Mouse (Mus musculus) urinary bladder, postnatal 0 days (tissue): ENCODE data around the gene Nfkbid. TPM values are rescaled to one million over a fixed set of nuclear protein-coding genes. Genes with fewer than 3 reads are reported as not detected.

Source experiments
- polyA plus RNA-seq: library from polyadenylated mRNA; unstranded; fragments of >200 nt; fragmentation: Nextera tagmentation; extraction: Ambion mirVana; gene quantifications from 2 replicates; pipeline ENCODE4 v1.2.1, GENCODE M21; 2015

The Nfkbid gene
- polyA plus RNA-seq = 0.84 and 1.4 TPM in 2 replicates

GRCm38 (mm10) chr7:30421175-30421889 is at the start of gene Nfkbid:
Nfkbid (plus strand) TSS chr7:30421732.

GRCm38 (mm10) chr7:30413596-30413995 is 7.9 kb upstream of the Nfkbid start, which contains the start of gene Tyrobp:
Tyrobp (plus strand) TSS chr7:30413760.

GRCm38 (mm10) chr7:30419561-30420499 is 1.7 kb upstream of the Nfkbid start, which contains the start of gene Hcst:
Hcst (minus strand) TSS chr7:30419854.

GRCm38 (mm10) chr7:30444971-30445751 is 23.6 kb downstream of the Nfkbid start, which contains the start of gene Aplp1:
Aplp1 (minus strand) TSS chr7:30445535.

GRCm38 (mm10) chr7:30457629-30458330 is 36.2 kb downstream of the Nfkbid start, which contains the start of the genes Kirrel2 and Nphs1:
Kirrel2 (minus strand) TSS chr7:30457690.
Nphs1 (plus strand) TSS chr7:30458315.

Other genes with a start within 250 kb of the Nfkbid start
- 21.7 and 23.2 TPM in 2 replicates for gene Cox7a1, start 237.6 kb upstream of the Nfkbid start, polyA plus RNA-seq
- gene Capns1, start 222.9 kb upstream of the Nfkbid start, polyA plus RNA-seq = 152 and 156 TPM in 2 replicates
- 74.1 and 98.9 TPM in 2 replicates for gene Polr2i, start 189.8 kb upstream of the Nfkbid start, polyA plus RNA-seq
- 151 and 152 TPM in 2 replicates for gene Tbcb, start 189.5 kb upstream of the Nfkbid start, polyA plus RNA-seq
- not detected in 2 replicates for gene Ovol3, start 186.0 kb upstream of the Nfkbid start, polyA plus RNA-seq
- 0.35 and 0.42 TPM in 2 replicates for gene Thap8, start 141.6 kb upstream of the Nfkbid start, polyA plus RNA-seq
- 1.8 and 3.0 TPM in 2 replicates for gene Wdr62, start 141.3 kb upstream of the Nfkbid start, polyA plus RNA-seq
- gene Clip3, start 130.0 kb upstream of the Nfkbid start, polyA plus RNA-seq = 13.0 and 13.9 TPM in 2 replicates
- 44.3 and 50.6 TPM in 2 replicates for gene Alkbh6, start 113.0 kb upstream of the Nfkbid start, polyA plus RNA-seq
- 3.8 and 4.1 TPM in 2 replicates for gene Syne4, start 106.9 kb upstream of the Nfkbid start, polyA plus RNA-seq
- not detected in 2 replicates for gene E130208F15Rik, start 100.0 kb upstream of the Nfkbid start, polyA plus RNA-seq
- gene Sdhaf1, start 97.8 kb upstream of the Nfkbid start, polyA plus RNA-seq = 15.7 and 16.6 TPM in 2 replicates
- 2.8 and 3.7 TPM in 2 replicates for gene Lrfn3, start 59.0 kb upstream of the Nfkbid start, polyA plus RNA-seq
- 74.3 and 230 TPM in 2 replicates for gene Tyrobp, start 8.0 kb upstream of the Nfkbid start, polyA plus RNA-seq
- 2.4 and 10.2 TPM in 2 replicates for gene Hcst, start 1.9 kb upstream of the Nfkbid start, polyA plus RNA-seq
- 8.7 and 9.1 TPM in 2 replicates for gene Aplp1, start 23.8 kb downstream of the Nfkbid start, polyA plus RNA-seq
- gene Kirrel2, start 36.0 kb downstream of the Nfkbid start, polyA plus RNA-seq = not detected in 2 replicates
- gene Nphs1, start 36.6 kb downstream of the Nfkbid start, polyA plus RNA-seq = 0.12 TPM in 1 of 2 replicates, not detected in the other
- 0.21 and 0.36 TPM in 2 replicates for gene Prodh2, start 71.9 kb downstream of the Nfkbid start, polyA plus RNA-seq
- gene Arhgap33, start 113.3 kb downstream of the Nfkbid start, polyA plus RNA-seq = 2.5 and 2.6 TPM in 2 replicates
- gene Hspb6, start 130.4 kb downstream of the Nfkbid start, polyA plus RNA-seq = 391 and 404 TPM in 2 replicates
- gene Proser3, start 130.6 kb downstream of the Nfkbid start, polyA plus RNA-seq = 3.2 and 3.9 TPM in 2 replicates
- 21.1 and 25.6 TPM in 2 replicates for gene Lin37, start 138.1 kb downstream of the Nfkbid start, polyA plus RNA-seq
- 69.5 and 73.2 TPM in 2 replicates for gene U2af1l4, start 141.6 kb downstream of the Nfkbid start, polyA plus RNA-seq
- gene Gm49396, start 141.6 kb downstream of the Nfkbid start, polyA plus RNA-seq = 2.7 and 2.8 TPM in 2 replicates
- gene Psenen, start 141.9 kb downstream of the Nfkbid start, polyA plus RNA-seq = 114 and 127 TPM in 2 replicates
- gene Igflr1, start 143.7 kb downstream of the Nfkbid start, polyA plus RNA-seq = 1.1 and 1.6 TPM in 2 replicates
- 4.8 TPM in 2 replicates for gene Kmt2b, start 167.0 kb downstream of the Nfkbid start, polyA plus RNA-seq
- 2.4 and 3.5 TPM in 2 replicates for gene Zbtb32, start 177.2 kb downstream of the Nfkbid start, polyA plus RNA-seq
- gene Upk1a, start 191.1 kb downstream of the Nfkbid start, polyA plus RNA-seq = 1,486 and 1,535 TPM in 2 replicates
- 1,042 and 1,083 TPM in 2 replicates for gene Cox6b1, start 204.4 kb downstream of the Nfkbid start, polyA plus RNA-seq
- gene Etv2, start 214.1 kb downstream of the Nfkbid start, polyA plus RNA-seq = not detected in 2 replicates
- 87.7 and 91.8 TPM in 2 replicates for gene Rbm42, start 228.6 kb downstream of the Nfkbid start, polyA plus RNA-seq
- 10.3 and 11.1 TPM in 2 replicates for gene Haus5, start 243.3 kb downstream of the Nfkbid start, polyA plus RNA-seq
- not detected in 2 replicates for gene Pmis2, start 249.9 kb downstream of the Nfkbid start, polyA plus RNA-seq